Mouse (Mus musculus) brown adipose tissue, adult 24 weeks (tissue): ENCODE data around the gene Fras1. TPM values are rescaled to one million over a fixed set of nuclear protein-coding genes. Genes with fewer than 3 reads are reported as not detected.

Experiments used
- H3K27ac ChIP-seq: fragments of 200-500 bp; replicated peaks from 2 replicates; pipeline ENCODE4 v1.5.1; 2012; ENCODE audit warnings: low read depth, mild to moderate bottlenecking, low read length
- H3K4me1 ChIP-seq: fragments of 200-500 bp; 2 replicates; pipeline ENCODE4 v1.6.1; 2012; ENCODE audit warnings: low read length, mixed read lengths; ENCODE audit not compliant: control insufficient read depth, insufficient read depth, insufficient read length
- H3K4me3 ChIP-seq: fragments of 200-500 bp; 2 replicates; pipeline ENCODE4 v1.5.1; 2012; ENCODE audit warnings: low read depth, mild to moderate bottlenecking, low read length, moderate library complexity; ENCODE audit not compliant: insufficient read depth
- polyA plus RNA-seq: library from polyadenylated mRNA; stranded (reverse); fragments of >200 nt; gene quantifications from 2 replicates; pipeline ENCODE4 v1.2.4, GENCODE M21; 2012; ENCODE audit not compliant: missing spikeins, insufficient read depth, insufficient read length

The Fras1 gene
- polyA plus RNA-seq, 1 experiment, result 0.08 TPM

- Histone ChIP-seq H3K4me3 (no peak overlapping the region), H3K27ac (no peak overlapping the region), H3K4me1 (no peaks in the 10 kb centered on the region)
These were observed 120.9 kb downstream of the Fras1 start for GRCm38 (mm10) chr5:96494502-96495292.

DNA sequence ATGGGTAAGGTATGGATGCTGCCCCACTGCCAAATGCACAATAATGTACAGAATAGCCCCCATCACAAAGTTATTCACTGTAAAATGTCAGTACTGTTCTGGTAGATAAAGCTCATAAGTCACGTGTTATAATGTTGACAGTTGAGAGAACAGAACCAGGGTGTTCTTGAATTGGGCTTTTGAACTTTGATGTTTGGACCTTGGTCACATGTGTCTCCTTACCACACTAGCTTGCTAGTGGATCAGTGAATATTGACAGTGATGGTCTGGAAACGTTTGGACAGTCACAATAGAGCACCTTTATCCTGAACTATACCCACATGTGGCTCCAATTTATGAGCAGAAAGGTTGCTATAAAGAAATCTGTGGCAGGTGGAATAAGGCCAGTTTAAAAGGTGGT lies 124.3 kb downstream of the Fras1 start:
- Histone ChIP-seq H3K4me3 (no peak overlapping the region), H3K4me1 (no peaks in the 10 kb centered on the region), H3K27ac (no peak overlapping the region)

GRCm38 (mm10) chr5:96501783-96502182 lies 128.0 kb downstream of the Fras1 start:
- Histone ChIP-seq H3K4me1 (no peaks in the 10 kb centered on the region), H3K4me3 (no peak overlapping the region), H3K27ac (no peak overlapping the region)

GRCm38 (mm10) chr5:96502400-96502799 lies 128.6 kb downstream of the Fras1 start:
- Histone ChIP-seq H3K4me1 (no peaks in the 10 kb centered on the region), H3K27ac (no peak overlapping the region), H3K4me3 (no peak overlapping the region)

DNA sequence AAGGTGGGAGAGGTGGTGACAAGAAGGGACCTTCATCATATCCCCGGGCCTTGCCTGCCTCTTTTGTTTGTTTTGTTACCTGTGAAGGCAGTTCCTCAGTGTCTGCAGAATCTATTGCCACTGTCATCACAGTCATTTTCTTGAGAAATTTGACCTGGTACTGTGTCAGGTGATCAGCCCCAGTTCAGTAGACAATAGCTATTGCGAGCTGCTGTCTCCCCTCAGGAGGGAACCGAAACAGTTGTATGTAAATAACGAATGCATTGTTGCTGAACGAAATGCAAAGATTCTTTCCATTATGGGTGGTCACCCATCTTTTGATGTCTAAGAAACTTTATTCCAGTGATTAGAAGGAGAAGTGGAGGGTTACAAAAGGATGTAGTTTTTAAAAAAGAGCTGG lies 137.2 kb downstream of the Fras1 start:
- H3K4me1 ChIP-seq, result no peaks in the 10 kb centered on the region
- no peak overlapping the region for H3K27ac ChIP-seq
- no peak overlapping the region for H3K4me3 ChIP-seq

DNA sequence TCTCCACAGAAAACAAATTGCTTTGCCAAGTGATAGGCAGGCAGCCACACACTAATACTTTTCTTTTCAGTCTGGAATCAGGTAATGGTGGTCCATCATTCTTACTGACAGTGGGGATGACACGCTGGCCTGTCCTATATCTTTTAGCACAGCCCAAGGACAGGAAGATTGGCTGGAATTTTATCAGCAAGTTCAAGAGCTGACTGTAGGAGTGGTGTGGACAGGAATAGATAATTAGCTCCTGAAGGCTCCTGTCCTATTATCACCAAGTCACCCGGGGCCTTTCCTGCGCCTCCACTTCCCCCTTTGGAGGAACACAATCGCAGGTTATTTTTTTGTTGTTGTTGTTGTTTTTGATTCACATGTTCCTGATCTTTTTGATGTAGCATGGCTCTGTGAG lies 139.6 kb downstream of the Fras1 start:
- no peaks in the 10 kb centered on the region for H3K4me1 ChIP-seq
- no peak overlapping the region for H3K27ac ChIP-seq
- no peak overlapping the region for H3K4me3 ChIP-seq

DNA sequence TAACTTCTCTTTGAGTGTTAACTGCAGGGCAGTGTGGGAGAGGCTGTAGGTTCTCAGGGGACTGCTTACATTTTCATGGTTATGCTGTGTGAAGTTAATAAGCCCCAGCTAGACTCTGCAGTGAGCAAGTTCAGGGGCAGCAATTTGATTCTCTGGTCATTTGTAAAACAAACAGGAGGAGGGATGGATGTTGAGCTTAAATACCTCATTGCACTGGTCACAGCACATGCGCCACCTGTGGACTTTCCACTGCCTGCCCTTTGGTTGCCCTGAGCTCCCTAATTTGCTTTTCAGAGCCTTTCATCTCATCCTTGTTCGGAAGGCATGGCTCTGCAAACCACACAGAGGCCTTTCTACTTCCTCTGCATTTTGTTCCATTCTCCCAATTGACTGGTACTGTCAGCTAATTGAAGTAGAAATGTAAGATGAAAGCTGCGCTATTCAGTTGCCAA lies 142.1 kb downstream of the Fras1 start:
- no peaks in the 10 kb centered on the region for H3K4me1 ChIP-seq
- H3K27ac ChIP-seq, result no peak overlapping the region
- H3K4me3 ChIP-seq, result no peak overlapping the region

- H3K27ac ChIP-seq, result no peak overlapping the region
- no peaks in the 10 kb centered on the region for H3K4me1 ChIP-seq
- no peak overlapping the region for H3K4me3 ChIP-seq
These were observed 142.6 kb downstream of the Fras1 start for GRCm38 (mm10) chr5:96516329-96516728.

GRCm38 (mm10) chr5:96521541-96521940 lies 147.8 kb downstream of the Fras1 start:
- Histone ChIP-seq H3K4me3 (no peak overlapping the region), H3K27ac (no peak overlapping the region), H3K4me1 (no peaks in the 10 kb centered on the region)

GRCm38 (mm10) chr5:96522909-96523409 lies 149.2 kb downstream of the Fras1 start:
- H3K4me3 ChIP-seq, result no peak overlapping the region
- H3K4me1 ChIP-seq, result no peaks in the 10 kb centered on the region
- no peak overlapping the region for H3K27ac ChIP-seq

GRCm38 (mm10) chr5:96528296-96528695 lies 154.5 kb downstream of the Fras1 start:
- no peaks in the 10 kb centered on the region for H3K4me1 ChIP-seq
- no peak overlapping the region for H3K27ac ChIP-seq
- H3K4me3 ChIP-seq, result no peak overlapping the region

DNA sequence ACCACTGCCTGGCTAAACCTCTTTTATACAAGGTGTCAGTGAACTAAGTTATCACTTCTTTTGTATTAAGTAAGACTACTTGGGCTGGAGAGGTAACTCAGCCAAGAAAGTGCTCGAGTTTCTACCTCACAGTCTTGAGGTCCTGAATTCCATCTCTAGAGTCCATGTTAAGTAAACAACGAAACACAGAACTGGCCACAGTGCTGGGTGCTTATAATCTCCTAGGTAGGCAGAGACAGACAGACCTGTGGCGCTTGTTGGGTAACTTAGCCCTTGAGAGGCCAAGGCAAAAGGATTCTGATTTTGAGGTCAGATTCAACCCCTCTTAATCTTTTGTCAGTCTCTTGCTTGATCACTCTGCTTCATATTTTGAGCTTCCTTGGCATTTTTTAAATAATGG lies 156.8 kb downstream of the Fras1 start:
- no peak overlapping the region for H3K4me3 ChIP-seq
- no peaks in the 10 kb centered on the region for H3K4me1 ChIP-seq
- H3K27ac ChIP-seq, result no peak overlapping the region

DNA sequence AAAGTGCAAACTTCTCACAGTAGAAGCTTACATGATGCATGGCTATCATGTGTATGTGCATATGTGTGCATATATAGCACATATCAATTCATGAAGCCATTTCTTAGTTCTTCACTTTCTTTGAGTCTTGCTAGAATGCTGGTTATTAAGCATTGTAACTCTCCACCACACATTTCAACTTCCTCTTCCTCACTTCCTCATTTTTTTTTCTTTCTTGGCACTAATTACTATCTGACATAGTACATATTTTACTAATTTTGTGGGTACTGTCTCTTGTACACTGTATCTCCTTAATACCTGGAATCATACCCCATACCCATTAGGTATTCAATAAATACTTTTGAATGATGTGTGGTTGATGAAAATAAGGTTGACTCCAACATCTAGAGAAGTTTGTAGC lies 158.2 kb downstream of the Fras1 start:
- H3K4me3 ChIP-seq, result no peak overlapping the region
- no peaks in the 10 kb centered on the region for H3K4me1 ChIP-seq
- no peak overlapping the region for H3K27ac ChIP-seq

DNA sequence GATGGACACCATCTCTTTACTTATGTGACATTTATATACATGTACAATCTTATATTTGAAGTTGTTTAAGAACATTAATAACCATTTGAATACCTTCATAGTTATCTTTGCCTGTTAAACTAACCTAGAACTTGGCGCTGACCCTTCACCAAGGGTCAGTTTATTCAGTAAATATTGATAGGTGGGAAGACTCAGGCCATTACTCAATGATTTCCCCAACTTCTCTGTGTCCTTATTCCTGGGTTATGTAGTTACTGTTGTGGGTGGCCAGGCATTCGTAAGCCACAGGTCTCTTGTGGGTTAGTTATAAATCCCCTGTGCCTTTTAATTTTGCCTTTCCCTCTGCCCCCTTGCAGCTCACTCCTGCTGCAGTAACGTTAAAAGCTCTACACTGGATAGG lies 162.8 kb downstream of the Fras1 start:
- no peak overlapping the region for H3K27ac ChIP-seq
- no peak overlapping the region for H3K4me3 ChIP-seq
- H3K4me1 ChIP-seq, result no peaks in the 10 kb centered on the region

- H3K27ac ChIP-seq, result no peak overlapping the region
- no peaks in the 10 kb centered on the region for H3K4me1 ChIP-seq
- no peak overlapping the region for H3K4me3 ChIP-seq
These were observed 163.2 kb downstream of the Fras1 start for GRCm38 (mm10) chr5:96536937-96537336.

- H3K4me1 ChIP-seq, result no peaks in the 10 kb centered on the region
- no peak overlapping the region for H3K4me3 ChIP-seq
- H3K27ac ChIP-seq, result no peak overlapping the region
These were observed 170.4 kb downstream of the Fras1 start for GRCm38 (mm10) chr5:96544112-96544511.
